Mouse (Mus musculus): ENCODE data around the gene Arhgap21. TPM values are rescaled to one million over a fixed set of nuclear protein-coding genes. Genes with fewer than 3 reads are reported as not detected.

Arhgap21 gene
- total RNA-seq, 4 experiments from 2014 or later = 309 to 366 (median 334) TPM

Other genes with a start within 250 kb of the Arhgap21 start
- 1 to 10 TPM; 2.2 to 3.2 (median 2.8) TPM for gene Enkur, start 236.5 kb upstream of the Arhgap21 start, total RNA-seq (2022)
- 10 to 100 TPM; 15.6 to 25.5 (median 23.3) TPM for gene Thnsl1, start 236.8 kb upstream of the Arhgap21 start, total RNA-seq (2022)